Mouse (Mus musculus) lung, postnatal 0 days (tissue): ENCODE measurements around the gene Egln2.

Experiments
- CTCF ChIP-seq: IDR thresholded peaks from 2 replicates; pipeline ENCODE4 v1.5.1; 2016; ENCODE audit warnings: antibody characterized with exemption, mild to moderate bottlenecking
- EP300 ChIP-seq: IDR thresholded peaks from 2 replicates; pipeline ENCODE4 v1.6.1; 2016; ENCODE audit warnings: antibody characterized with exemption, mild to moderate bottlenecking, control low read depth

DNA sequence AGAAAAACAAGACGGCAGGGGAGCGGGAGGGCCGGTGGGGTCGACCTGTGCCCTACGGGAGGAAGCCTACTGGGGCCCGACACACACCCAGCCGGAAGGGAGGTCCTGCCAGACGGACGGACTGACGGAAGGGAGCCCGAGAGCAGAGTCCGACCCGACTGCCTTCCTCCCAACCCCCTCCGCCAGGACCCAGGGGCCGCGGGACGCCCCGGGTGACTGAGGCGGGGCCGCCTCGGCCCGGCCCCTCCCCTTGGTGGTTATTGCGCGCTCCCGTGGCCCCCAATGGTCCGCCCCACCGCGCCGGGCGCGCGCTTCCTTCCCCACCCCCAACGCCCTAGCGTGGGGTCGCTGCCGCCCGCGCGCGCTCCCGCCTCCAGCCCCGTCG is 381 bp downstream of the Egln2 start:
- TF ChIP-seq CTCF = no peak
- TF ChIP-seq EP300 = no peak
